Mouse (Mus musculus): Measurements from ENCODE around the gene Tmem131l. TPM values are rescaled to one million over a fixed set of nuclear protein-coding genes. Genes with fewer than 3 reads are reported as not detected.

The Tmem131l gene
- polyA plus RNA-seq, 1 experiment from 2014 or later, result 86.8 TPM

DNA sequence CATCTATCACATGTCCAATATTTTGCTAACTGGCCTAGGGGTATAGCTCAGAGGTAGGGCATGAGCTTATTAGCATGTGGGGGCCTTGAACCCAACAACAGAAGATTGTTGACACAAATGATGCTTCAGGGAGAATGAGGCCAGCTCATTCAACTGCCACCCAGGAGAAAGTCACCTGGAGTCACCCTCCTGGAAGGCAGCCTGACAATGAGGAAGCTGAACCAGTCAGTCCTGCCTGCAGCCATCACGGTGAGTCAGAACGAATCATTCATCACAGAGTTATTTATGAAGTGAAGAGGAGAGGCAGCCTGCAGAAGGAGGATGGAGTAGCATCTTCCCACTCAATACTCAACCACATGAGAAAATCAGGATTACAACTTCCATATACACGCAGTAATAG is 124.9 kb downstream of the Tmem131l start:
- Histone ChIP-seq H3K27me3 (ENCODE audit: control insufficient read depth, insufficient read depth, low read length) (no peaks in the 10 kb centered on the region), H3K36me3 (ENCODE audit: control insufficient read depth, insufficient read depth, low read length) (peaks cover 4% of the 10 kb centered on the region; the same call in 1 of the 2 replicates), H3K9ac (ENCODE audit: low read length) (no peak overlapping the region), H3K4me1 (ENCODE audit: control insufficient read depth, insufficient read depth, low read length) (no peaks in the 10 kb centered on the region), H3K4me2 (ENCODE audit: low read depth, severe bottlenecking) (no peak overlapping the region), H3K9me3 (ENCODE audit: control insufficient read depth, low read length) (no peaks in the 10 kb centered on the region), H3K27ac (replicated peaks; ENCODE audit: low read depth, low read length) (no peak overlapping the region), H3K4me3 (ENCODE audit: low read depth, low read length) (no peak overlapping the region)
- 91% methylated on average over 3 of the region's 3 CpGs for WGBS
- ATAC-seq (ENCODE audit: insufficient number of reproducible peaks, low FRiP score, low TSS enrichment, low read depth) (no peak), DNase-seq (ENCODE audit: low spot score) (no peak)

DNA sequence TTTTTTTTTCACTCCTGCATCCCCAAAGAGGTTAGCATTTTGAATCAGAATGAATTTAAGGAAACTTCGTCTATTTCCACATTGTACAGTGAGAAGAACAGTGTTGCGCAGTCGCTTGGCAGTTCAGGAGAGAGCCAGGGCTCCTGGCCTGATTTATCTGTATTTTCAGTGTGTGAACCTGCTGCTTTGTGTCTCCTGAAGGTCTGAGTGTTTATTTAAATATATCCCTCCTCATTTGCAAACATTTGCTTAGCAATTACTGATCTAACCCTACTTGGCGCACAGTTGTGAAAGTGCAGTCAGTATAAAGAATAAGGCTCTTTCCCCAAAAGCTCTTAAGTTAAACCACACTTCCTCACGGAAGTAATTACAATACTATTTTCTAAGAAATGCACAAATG is 129.3 kb downstream of the Tmem131l start:
- Histone ChIP-seq H3K4me2 (ENCODE audit: low read depth, severe bottlenecking) (no peak overlapping the region), H3K27ac (replicated peaks; ENCODE audit: low read depth, low read length) (no peak overlapping the region), H3K27me3 (ENCODE audit: control insufficient read depth, insufficient read depth, low read length) (no peaks in the 10 kb centered on the region), H3K9me3 (ENCODE audit: control insufficient read depth, low read length) (no peaks in the 10 kb centered on the region), H3K4me1 (ENCODE audit: control insufficient read depth, insufficient read depth, low read length) (no peaks in the 10 kb centered on the region), H3K36me3 (ENCODE audit: control insufficient read depth, insufficient read depth, low read length) (peaks cover 11% of the 10 kb centered on the region), H3K9ac (ENCODE audit: low read length) (no peak overlapping the region), H3K4me3 (ENCODE audit: low read depth, low read length) (no peak overlapping the region)
- no peak for ATAC-seq (ENCODE audit: insufficient number of reproducible peaks, low FRiP score, low TSS enrichment, low read depth)
- 94% methylated on average over 5 of the region's 5 CpGs for WGBS
- DNase-seq (ENCODE audit: low spot score), result no peak

DNA sequence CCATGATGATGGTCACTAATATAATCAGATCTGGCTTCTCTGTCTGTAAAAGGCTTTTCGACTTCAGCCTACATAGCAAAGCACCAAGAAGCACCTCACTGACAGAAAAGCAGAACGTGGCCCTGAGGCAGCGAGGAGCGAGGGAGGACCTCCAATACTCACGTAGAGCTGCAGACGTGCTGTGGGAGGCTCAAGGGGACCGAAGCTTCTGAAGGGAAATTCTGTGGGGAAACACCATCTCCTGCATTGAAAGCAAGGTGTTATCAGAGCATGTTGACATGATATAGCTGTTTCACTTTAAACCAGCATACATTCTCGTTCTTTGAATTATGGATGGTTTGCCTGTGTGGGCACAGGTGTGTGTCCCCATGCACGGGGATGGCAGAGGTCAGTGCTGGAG is 133.8 kb downstream of the Tmem131l start:
- H3K4me2 ChIP-seq (ENCODE audit: low read depth, severe bottlenecking), result no peak overlapping the region
- no peak overlapping the region for H3K27ac ChIP-seq (replicated peaks; ENCODE audit: low read depth, low read length)
- ATAC-seq (ENCODE audit: insufficient number of reproducible peaks, low FRiP score, low TSS enrichment, low read depth) (no peak), DNase-seq (ENCODE audit: low spot score) (no peak)
- no peaks in the 10 kb centered on the region for H3K9me3 ChIP-seq (ENCODE audit: control insufficient read depth, low read length)
- H3K9ac ChIP-seq (ENCODE audit: low read length), result no peak overlapping the region
- no peak overlapping the region for H3K4me3 ChIP-seq (ENCODE audit: low read depth, low read length)
- WGBS, result 96% methylated on average over 9 of the region's 9 CpGs
- peaks cover 20% of the 10 kb centered on the region for H3K36me3 ChIP-seq (ENCODE audit: control insufficient read depth, insufficient read depth, low read length)
- H3K4me1 ChIP-seq (ENCODE audit: control insufficient read depth, insufficient read depth, low read length), result no peaks in the 10 kb centered on the region
- no peaks in the 10 kb centered on the region for H3K27me3 ChIP-seq (ENCODE audit: control insufficient read depth, insufficient read depth, low read length)

DNA sequence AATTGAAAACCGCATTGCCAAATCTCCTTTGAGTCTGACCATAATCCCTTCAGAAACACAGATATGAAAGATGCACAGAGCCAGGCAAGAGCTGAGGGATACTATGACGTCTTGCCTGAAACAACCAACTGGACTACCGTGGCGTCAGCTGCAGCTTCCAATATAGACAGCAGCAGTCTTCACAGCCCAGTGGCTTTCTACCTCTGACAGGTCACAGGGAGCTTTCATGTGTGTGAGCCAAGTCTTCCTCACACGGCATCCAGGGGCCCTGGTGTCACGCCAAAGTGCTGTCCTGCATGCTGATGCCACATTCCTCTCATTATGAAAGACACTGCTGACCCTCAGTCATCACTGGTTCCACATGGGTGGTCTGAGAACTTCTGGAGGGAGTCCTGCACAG is 134.8 kb downstream of the Tmem131l start:
- Histone ChIP-seq H3K4me3 (ENCODE audit: low read depth, low read length) (no peak overlapping the region), H3K9me3 (ENCODE audit: control insufficient read depth, low read length) (no peaks in the 10 kb centered on the region), H3K4me1 (ENCODE audit: control insufficient read depth, insufficient read depth, low read length) (no peaks in the 10 kb centered on the region), H3K36me3 (ENCODE audit: control insufficient read depth, insufficient read depth, low read length) (peaks cover 28% of the 10 kb centered on the region), H3K27me3 (ENCODE audit: control insufficient read depth, insufficient read depth, low read length) (no peaks in the 10 kb centered on the region), H3K27ac (replicated peaks; ENCODE audit: low read depth, low read length) (no peak overlapping the region), H3K4me2 (ENCODE audit: low read depth, severe bottlenecking) (no peak overlapping the region), H3K9ac (ENCODE audit: low read length) (no peak overlapping the region)
- 87% methylated on average over 6 of the region's 6 CpGs for WGBS
- DNase-seq (ENCODE audit: low spot score), result no peak
- ATAC-seq (ENCODE audit: insufficient number of reproducible peaks, low FRiP score, low TSS enrichment, low read depth), result no peak

DNA sequence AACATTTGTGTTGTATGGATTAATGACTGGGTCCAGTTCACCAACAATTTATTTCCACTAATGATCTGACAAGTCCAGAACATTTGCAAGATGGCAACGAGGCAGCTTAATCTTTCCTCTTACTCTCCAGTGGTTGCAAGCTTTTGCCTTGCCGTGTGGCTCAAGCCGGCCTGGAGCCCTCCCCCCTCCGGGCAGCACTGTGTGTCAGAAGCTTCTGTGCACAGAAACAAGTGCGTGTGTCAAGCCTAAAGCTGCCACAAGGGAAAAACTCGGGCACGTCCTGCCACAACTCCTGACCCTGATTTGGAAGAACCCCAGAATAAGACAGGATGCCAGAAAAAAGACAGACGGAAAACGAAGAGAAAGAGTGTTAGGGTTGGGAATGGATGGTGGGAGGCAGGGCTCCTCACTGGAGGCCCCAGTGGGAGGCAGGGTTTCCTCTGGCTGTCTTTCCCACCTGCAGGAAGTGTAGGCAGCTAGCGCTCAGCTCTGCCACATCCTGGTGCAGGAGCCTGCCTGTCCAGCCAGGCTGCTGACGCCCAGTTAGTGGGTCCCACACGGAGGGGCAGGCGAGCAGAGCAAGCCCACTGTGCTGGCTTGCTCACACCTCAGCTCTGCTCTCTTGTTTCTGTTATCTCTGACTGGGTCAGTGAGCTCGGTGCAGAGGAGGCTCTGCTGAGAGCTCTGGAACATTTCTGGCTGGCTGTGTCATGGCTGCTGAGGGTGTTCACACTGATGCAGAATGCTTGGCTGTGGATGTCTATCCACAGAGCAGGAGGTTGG is 135.6 kb downstream of the Tmem131l start:
- H3K4me1 ChIP-seq (ENCODE audit: control insufficient read depth, insufficient read depth, low read length), result no peaks in the 10 kb centered on the region
- H3K36me3 ChIP-seq (ENCODE audit: control insufficient read depth, insufficient read depth, low read length), result peaks cover 24% of the 10 kb centered on the region
- no peaks in the 10 kb centered on the region for H3K27me3 ChIP-seq (ENCODE audit: control insufficient read depth, insufficient read depth, low read length)
- ATAC-seq (ENCODE audit: insufficient number of reproducible peaks, low FRiP score, low TSS enrichment, low read depth) (no peak), DNase-seq (ENCODE audit: low spot score) (no peak)
- no peak overlapping the region for H3K9ac ChIP-seq (ENCODE audit: low read length)
- H3K27ac ChIP-seq (replicated peaks; ENCODE audit: low read depth, low read length), result no peak overlapping the region
- 83% methylated on average over 14 of the region's 14 CpGs for WGBS
- H3K9me3 ChIP-seq (ENCODE audit: control insufficient read depth, low read length), result no peaks in the 10 kb centered on the region
- H3K4me2 ChIP-seq (ENCODE audit: low read depth, severe bottlenecking), result no peak overlapping the region
- H3K4me3 ChIP-seq (ENCODE audit: low read depth, low read length), result no peak overlapping the region

DNA sequence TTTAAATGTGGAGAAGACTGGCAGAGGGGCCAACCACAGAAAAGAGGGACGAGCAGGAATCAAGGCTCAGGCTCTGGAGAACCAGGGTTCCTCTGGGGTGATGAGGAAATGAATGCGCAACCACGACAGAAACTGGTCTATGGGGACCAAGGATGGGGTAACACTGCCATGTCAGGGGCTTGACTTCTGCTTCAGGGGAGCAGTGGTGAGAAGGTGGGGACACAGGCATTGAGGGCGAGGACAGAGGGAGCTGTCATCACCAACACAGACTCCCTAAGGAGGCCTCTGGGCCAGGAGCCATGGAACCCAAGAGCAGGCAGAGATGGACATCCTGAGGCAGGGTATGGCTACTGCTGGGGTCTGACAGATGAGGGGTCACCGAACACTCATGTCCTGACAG is 137.0 kb downstream of the Tmem131l start:
- H3K27me3 ChIP-seq (ENCODE audit: control insufficient read depth, insufficient read depth, low read length), result no peaks in the 10 kb centered on the region
- WGBS, result 92% methylated on average over 5 of the region's 5 CpGs
- H3K9me3 ChIP-seq (ENCODE audit: control insufficient read depth, low read length), result no peaks in the 10 kb centered on the region
- ATAC-seq (ENCODE audit: insufficient number of reproducible peaks, low FRiP score, low TSS enrichment, low read depth) (no peak), DNase-seq (ENCODE audit: low spot score) (no peak)
- H3K27ac ChIP-seq (replicated peaks; ENCODE audit: low read depth, low read length), result no peak overlapping the region
- no peak overlapping the region for H3K4me2 ChIP-seq (ENCODE audit: low read depth, severe bottlenecking)
- no peak overlapping the region for H3K4me3 ChIP-seq (ENCODE audit: low read depth, low read length)
- H3K4me1 ChIP-seq (ENCODE audit: control insufficient read depth, insufficient read depth, low read length), result no peaks in the 10 kb centered on the region
- peaks cover 24% of the 10 kb centered on the region for H3K36me3 ChIP-seq (ENCODE audit: control insufficient read depth, insufficient read depth, low read length)
- no peak overlapping the region for H3K9ac ChIP-seq (ENCODE audit: low read length)

DNA sequence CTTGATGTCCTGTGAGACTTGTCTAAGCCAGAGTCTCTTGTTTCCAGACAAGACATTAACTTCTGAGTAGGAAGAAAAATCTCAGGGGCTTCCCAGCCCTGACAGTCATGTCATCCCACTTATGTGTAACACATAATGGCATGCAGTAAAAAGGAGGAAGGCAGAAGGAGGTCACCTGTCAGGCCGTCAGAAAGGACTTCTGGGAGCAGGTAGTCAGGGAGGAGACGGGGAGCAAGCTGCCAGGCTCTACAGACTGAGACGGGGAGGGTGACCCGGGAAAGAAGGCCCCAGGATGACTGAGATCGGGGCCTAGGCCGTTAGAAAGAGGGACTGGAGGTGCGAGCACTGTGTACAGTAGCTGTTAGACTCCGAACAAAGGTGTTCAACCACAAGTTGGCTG is 137.5 kb downstream of the Tmem131l start:
- Histone ChIP-seq H3K4me1 (ENCODE audit: control insufficient read depth, insufficient read depth, low read length) (no peaks in the 10 kb centered on the region), H3K27ac (replicated peaks; ENCODE audit: low read depth, low read length) (no peak overlapping the region), H3K27me3 (ENCODE audit: control insufficient read depth, insufficient read depth, low read length) (no peaks in the 10 kb centered on the region), H3K4me2 (ENCODE audit: low read depth, severe bottlenecking) (no peak overlapping the region), H3K9me3 (ENCODE audit: control insufficient read depth, low read length) (no peaks in the 10 kb centered on the region), H3K36me3 (ENCODE audit: control insufficient read depth, insufficient read depth, low read length) (peaks cover 24% of the 10 kb centered on the region), H3K4me3 (ENCODE audit: low read depth, low read length) (no peak overlapping the region), H3K9ac (ENCODE audit: low read length) (no peak overlapping the region)
- WGBS, result 92% methylated on average over 8 of the region's 8 CpGs
- DNase-seq (ENCODE audit: low spot score) (no peak), ATAC-seq (ENCODE audit: insufficient number of reproducible peaks, low FRiP score, low TSS enrichment, low read depth) (no peak)

DNA sequence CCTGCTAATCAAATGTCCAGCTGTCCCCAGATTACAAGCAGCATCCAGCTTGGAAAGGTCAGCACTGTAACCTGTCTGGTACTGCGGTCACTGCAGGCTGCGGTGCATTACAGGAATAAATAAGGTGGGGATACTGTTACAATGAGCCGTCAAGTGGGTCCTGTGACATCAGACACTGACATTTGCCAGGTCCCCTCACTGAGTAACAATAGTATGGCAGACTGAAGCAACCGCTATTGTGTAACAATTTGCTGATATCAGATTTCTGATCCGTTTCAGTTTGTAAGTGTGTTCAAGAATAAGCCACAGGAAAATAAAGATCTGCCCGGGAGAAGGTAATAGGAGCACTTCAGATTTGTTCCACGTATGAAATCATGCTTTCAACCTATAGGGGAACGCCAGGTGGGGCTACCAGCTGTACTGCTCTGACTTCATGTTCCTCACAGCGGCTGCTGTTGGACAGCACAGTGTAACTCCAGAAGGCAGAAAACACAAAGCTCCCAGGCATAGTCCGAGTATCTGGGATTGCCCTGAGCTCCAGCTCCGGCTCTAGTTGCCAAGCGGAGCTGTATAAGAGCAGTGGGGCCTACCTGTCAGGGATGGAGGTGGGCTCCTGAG is 139.1 kb downstream of the Tmem131l start:
- H3K27me3 ChIP-seq (ENCODE audit: control insufficient read depth, insufficient read depth, low read length), result no peaks in the 10 kb centered on the region
- WGBS, result 88% methylated on average over 12 of the region's 12 CpGs
- H3K4me1 ChIP-seq (ENCODE audit: control insufficient read depth, insufficient read depth, low read length), result no peaks in the 10 kb centered on the region
- H3K9me3 ChIP-seq (ENCODE audit: control insufficient read depth, low read length), result no peaks in the 10 kb centered on the region
- no peak overlapping the region for H3K9ac ChIP-seq (ENCODE audit: low read length)
- DNase-seq (ENCODE audit: low spot score), result no peak
- no peak overlapping the region for H3K4me3 ChIP-seq (ENCODE audit: low read depth, low read length)
- H3K4me2 ChIP-seq (ENCODE audit: low read depth, severe bottlenecking), result no peak overlapping the region
- no peak overlapping the region for H3K27ac ChIP-seq (replicated peaks; ENCODE audit: low read depth, low read length)
- no peak for ATAC-seq (ENCODE audit: insufficient number of reproducible peaks, low FRiP score, low TSS enrichment, low read depth)
- H3K36me3 ChIP-seq (ENCODE audit: control insufficient read depth, insufficient read depth, low read length), result peaks cover 20% of the 10 kb centered on the region
